ENCODE assay signal across 24 mouse cellular contexts in genomic region chr2:141505451-141505850, GRCm38 (mm10).
DNase-seq lines count a peak whose midpoint lies in the region; ATAC-seq and TF ChIP-seq lines count a peak whose summit lies in the region.
"Had no signal": no experiment of that assay in that cellular context is flagged by ENCODE, and none has a peak within 500 bp of the region (broad histone marks: within the 10 kb centered on the region; RNA-seq: fewer than 3 reads in every experiment).

No protein-coding gene starts in this region.

- no peaks in the 10 kb centered on the region for H3K4me1 ChIP-seq in kidney, adult 2 months (ENCODE audit: control insufficient read depth, insufficient read depth, low read length)
- no peaks in the 10 kb centered on the region for H3K4me1 ChIP-seq in kidney, embryonic 16.5 days (ENCODE audit: insufficient read depth, low read length)
- no peaks in the 10 kb centered on the region for H3K4me1 ChIP-seq in kidney, embryonic 15.5 days
- H3K4me1 ChIP-seq: embryonic facial prominence, embryonic 10.5 days; embryonic facial prominence, embryonic 12.5 days had no signal

- TF ChIP-seq CTCF in kidney, adult 2 months (conservative IDR thresholded peaks at IDR 0.05; ENCODE audit: insufficient read depth, insufficient read length, low read depth, low read length): no peak

- 88% methylated on average over 3 of the region's 3 CpGs for WGBS in kidney, adult 2 months
- WGBS in kidney, embryonic 16.5 days: 94% methylated on average over 3 of the region's 3 CpGs
- 91% methylated on average over 3 of the region's 3 CpGs for WGBS in kidney, embryonic 15.5 days

- no peak overlapping the region for H3K4me2 ChIP-seq in kidney, embryonic 16.5 days (replicated peaks; ENCODE audit: low read depth, low read length)
- no peak overlapping the region for H3K4me2 ChIP-seq in kidney, embryonic 15.5 days
- H3K4me2 ChIP-seq: embryonic facial prominence, embryonic 12.5 days; forebrain, embryonic 13.5 days; forebrain, embryonic 15.5 days had no signal

- H3K9me3 ChIP-seq in kidney, embryonic 16.5 days (ENCODE audit: low read length): no peaks in the 10 kb centered on the region
- no peaks in the 10 kb centered on the region for H3K9me3 ChIP-seq in kidney, embryonic 15.5 days (replicated peaks)
- H3K9me3 ChIP-seq: embryonic facial prominence, embryonic 10.5 days; embryonic facial prominence, embryonic 12.5 days; forebrain, embryonic 13.5 days; forebrain, embryonic 15.5 days had no signal

- no peak for TF ChIP-seq POLR2A in kidney, adult 2 months (IDR thresholded peaks at IDR 0.05; ENCODE audit: low read depth, low read length)

- no peak overlapping the region for H3K9ac ChIP-seq in kidney, embryonic 16.5 days (replicated peaks; ENCODE audit: low read length)
- no peak overlapping the region for H3K9ac ChIP-seq in kidney, embryonic 15.5 days
- H3K9ac ChIP-seq: embryonic facial prominence, embryonic 12.5 days; forebrain, embryonic 13.5 days; forebrain, embryonic 15.5 days had no signal

- H3K27ac ChIP-seq in kidney, adult 2 months (ENCODE audit: insufficient read depth, low read depth, low read length): no peak overlapping the region
- no peak overlapping the region for H3K27ac ChIP-seq in kidney, embryonic 16.5 days (ENCODE audit: low read length)
- H3K27ac ChIP-seq in kidney, embryonic 15.5 days: no peak overlapping the region
- H3K27ac ChIP-seq: embryonic facial prominence, embryonic 10.5 days; embryonic facial prominence, embryonic 12.5 days; forebrain, embryonic 13.5 days; forebrain, embryonic 15.5 days had no signal

- no peak overlapping the region for H3K4me3 ChIP-seq in kidney, adult 2 months (ENCODE audit: insufficient read depth, low read depth, low read length)
- no peak overlapping the region for H3K4me3 ChIP-seq in kidney, embryonic 16.5 days (ENCODE audit: low read length)
- no peak overlapping the region for H3K4me3 ChIP-seq in kidney, embryonic 15.5 days (replicated peaks)
- H3K4me3 ChIP-seq: embryonic facial prominence, embryonic 10.5 days; embryonic facial prominence, embryonic 12.5 days; forebrain, embryonic 13.5 days; forebrain, embryonic 15.5 days had no signal

- no peak for ATAC-seq in kidney, embryonic 16.5 days (ENCODE audit: low FRiP score, low TSS enrichment)
- peak; percentile 82 for ATAC-seq in kidney, embryonic 15.5 days (replicated peaks; ENCODE audit: low FRiP score)
- ATAC-seq: activated CD4-positive, CD25-positive, alpha-beta regulatory T cell, adult 4 months; CD4-positive, CD25-positive, alpha-beta regulatory T cell, adult 4 months; forebrain, embryonic 13.5 days; forebrain, embryonic 15.5 days; Patski had no signal

- no peaks in the 10 kb centered on the region for H3K36me3 ChIP-seq in kidney, adult 2 months (ENCODE audit: control insufficient read depth, insufficient read depth, low read length)
- no peaks in the 10 kb centered on the region for H3K36me3 ChIP-seq in kidney, embryonic 16.5 days (ENCODE audit: insufficient read depth, low read length)
- H3K36me3 ChIP-seq in kidney, embryonic 15.5 days: no peaks in the 10 kb centered on the region
- H3K36me3 ChIP-seq: embryonic facial prominence, embryonic 10.5 days; embryonic facial prominence, embryonic 12.5 days; forebrain, embryonic 15.5 days; G1E had no signal

- no peaks in the 10 kb centered on the region for H3K27me3 ChIP-seq in kidney, adult 2 months (replicated peaks; ENCODE audit: control insufficient read depth, insufficient read depth, low read length)
- no peaks in the 10 kb centered on the region for H3K27me3 ChIP-seq in kidney, embryonic 16.5 days (ENCODE audit: insufficient read depth, low read length)
- no peaks in the 10 kb centered on the region for H3K27me3 ChIP-seq in kidney, embryonic 15.5 days
- H3K27me3 ChIP-seq: CH12.LX; embryonic facial prominence, embryonic 12.5 days; forebrain, embryonic 13.5 days; forebrain, embryonic 15.5 days; Patski had no signal

- peak; percentile 1 for DNase-seq in kidney, adult 2 months
- no peak for DNase-seq in kidney, postnatal 25 days
- DNase-seq in kidney, postnatal 4 days: peak; percentile 2 to 9
- DNase-seq in kidney, adult 18-20 months: no peak
- DNase-seq: adrenal gland, adult 8-10 months; adrenal gland, postnatal 14 days; adrenal gland, postnatal 36 days; B cell, adult 2 months; cerebellum, adult 11-12 months; cerebellum, adult 2 months; cerebellum, adult 9-10 months; cerebellum, postnatal 10 days; cerebellum, postnatal 25 days had no signal

Comparison
In these comparisons a context has a peak if more than half of its experiments do, and no peak if none do; other contexts are left out.
1. DNase-seq: peak in kidney, adult 2 months (single experiment) and kidney, postnatal 4 days (2 of 2); none in kidney, postnatal 25 days (0 of 2) and kidney, adult 18-20 months (single experiment).